Mouse (Mus musculus): Measurements from ENCODE around the gene Hoxb3. TPM values are rescaled to one million over a fixed set of nuclear protein-coding genes. Genes with fewer than 3 reads are reported as not detected.

The Hoxb3 gene
- polyA plus RNA-seq, 1 experiment from 2014 or later = not detected

- Histone ChIP-seq H3K4me2 (replicated peaks) (no peak overlapping the region), H3K27ac (replicated peaks) (no peak overlapping the region), H3K9ac (replicated peaks) (no peak overlapping the region)
Measured at GRCm38 (mm10) chr11:96328605-96329004, 5.5 kb downstream of the Hoxb3 start.

GRCm38 (mm10) chr11:96332105-96332504 is 9.0 kb downstream of the Hoxb3 start:
- no peak overlapping the region for H3K27ac ChIP-seq (replicated peaks)
- H3K9me3 ChIP-seq = no peaks in the 10 kb centered on the region
- H3K9ac ChIP-seq (replicated peaks) = no peak overlapping the region
- no peaks in the 10 kb centered on the region for H3K4me1 ChIP-seq
- no peak overlapping the region for H3K4me3 ChIP-seq
- no peak for ATAC-seq (replicated peaks)
- no peaks in the 10 kb centered on the region for H3K36me3 ChIP-seq
- peaks cover 99% of the 10 kb centered on the region for H3K27me3 ChIP-seq
- WGBS = 0% methylated on average over 8 of the region's 8 CpGs
- H3K4me2 ChIP-seq (replicated peaks) = no peak overlapping the region

More at GRCm38 (mm10) chr11:96328605-96329004, 5.5 kb downstream of the Hoxb3 start:
- Histone ChIP-seq H3K36me3 (no peaks in the 10 kb centered on the region), H3K9me3 (no peaks in the 10 kb centered on the region), H3K27me3 (peaks cover 99% of the 10 kb centered on the region), H3K4me1 (no peaks in the 10 kb centered on the region), H3K4me3 (no peak overlapping the region)
- no peak for ATAC-seq (replicated peaks)
- 8% methylated on average over 8 of the region's 8 CpGs for WGBS

- no peak overlapping the region for H3K4me2 ChIP-seq (replicated peaks)
- no peak for ATAC-seq (replicated peaks)
- peaks cover 99% of the 10 kb centered on the region for H3K27me3 ChIP-seq
- H3K4me3 ChIP-seq = no peak overlapping the region
- no peaks in the 10 kb centered on the region for H3K4me1 ChIP-seq
- no peaks in the 10 kb centered on the region for H3K9me3 ChIP-seq
- 2% methylated on average over 35 of the region's 35 CpGs for WGBS
- H3K27ac ChIP-seq (replicated peaks) = no peak overlapping the region
- H3K9ac ChIP-seq (replicated peaks) = no peak overlapping the region
- H3K36me3 ChIP-seq = no peaks in the 10 kb centered on the region
Measured at GRCm38 (mm10) chr11:96332618-96333032, 9.5 kb downstream of the Hoxb3 start.

- H3K9ac ChIP-seq (replicated peaks) = no peak overlapping the region
- no peak for ATAC-seq (replicated peaks)
- no peak overlapping the region for H3K4me2 ChIP-seq (replicated peaks)
- H3K9me3 ChIP-seq = no peaks in the 10 kb centered on the region
- WGBS = 2% methylated on average over 17 of the region's 17 CpGs
- H3K27ac ChIP-seq (replicated peaks) = no peak overlapping the region
- no peak overlapping the region for H3K4me3 ChIP-seq
- peaks cover 99% of the 10 kb centered on the region for H3K27me3 ChIP-seq
- no peaks in the 10 kb centered on the region for H3K4me1 ChIP-seq
- H3K36me3 ChIP-seq = no peaks in the 10 kb centered on the region
Measured at GRCm38 (mm10) chr11:96333241-96334001, 10.3 kb downstream of the Hoxb3 start.

GRCm38 (mm10) chr11:96334002-96334364 is 10.9 kb downstream of the Hoxb3 start:
- 0% methylated on average over 2 of the region's 2 CpGs for WGBS

GRCm38 (mm10) chr11:96334998-96335397 is 11.9 kb downstream of the Hoxb3 start:
- Histone ChIP-seq H3K4me2 (replicated peaks) (no peak overlapping the region), H3K27ac (replicated peaks) (no peak overlapping the region), H3K36me3 (no peaks in the 10 kb centered on the region), H3K9ac (replicated peaks) (no peak overlapping the region), H3K9me3 (no peaks in the 10 kb centered on the region), H3K27me3 (peaks cover 99% of the 10 kb centered on the region), H3K4me3 (no peak overlapping the region), H3K4me1 (no peaks in the 10 kb centered on the region)
- ATAC-seq (replicated peaks) = no peak
- 13% methylated on average over 3 of the region's 3 CpGs for WGBS

More at GRCm38 (mm10) chr11:96334002-96334364, 10.9 kb downstream of the Hoxb3 start:
- Histone ChIP-seq H3K36me3 (no peaks in the 10 kb centered on the region), H3K27me3 (peaks cover 99% of the 10 kb centered on the region), H3K4me1 (no peaks in the 10 kb centered on the region), H3K9ac (replicated peaks) (no peak overlapping the region), H3K4me2 (replicated peaks) (no peak overlapping the region), H3K27ac (replicated peaks) (no peak overlapping the region), H3K4me3 (no peak overlapping the region), H3K9me3 (no peaks in the 10 kb centered on the region)
- ATAC-seq (replicated peaks) = no peak

- Histone ChIP-seq H3K36me3 (no peaks in the 10 kb centered on the region), H3K27me3 (peaks cover 98% of the 10 kb centered on the region), H3K4me2 (replicated peaks) (no peak overlapping the region), H3K9me3 (no peaks in the 10 kb centered on the region), H3K4me3 (no peak overlapping the region), H3K4me1 (no peaks in the 10 kb centered on the region), H3K27ac (replicated peaks) (no peak overlapping the region), H3K9ac (replicated peaks) (no peak overlapping the region)
- ATAC-seq (replicated peaks) = no peak
- 0% methylated on average over 2 of the region's 2 CpGs for WGBS
Measured at GRCm38 (mm10) chr11:96336597-96336996, 13.5 kb downstream of the Hoxb3 start.

GRCm38 (mm10) chr11:96337026-96337425 is 13.9 kb downstream of the Hoxb3 start:
- Histone ChIP-seq H3K27ac (replicated peaks) (no peak overlapping the region), H3K9me3 (no peaks in the 10 kb centered on the region), H3K9ac (replicated peaks) (no peak overlapping the region), H3K4me1 (no peaks in the 10 kb centered on the region), H3K4me3 (no peak overlapping the region), H3K36me3 (no peaks in the 10 kb centered on the region), H3K27me3 (peaks cover 98% of the 10 kb centered on the region), H3K4me2 (replicated peaks) (no peak overlapping the region)
- ATAC-seq (replicated peaks) = no peak
- WGBS = 3% methylated on average over 6 of the region's 6 CpGs

GRCm38 (mm10) chr11:96338957-96339855 is 16.1 kb downstream of the Hoxb3 start:
- no peaks in the 10 kb centered on the region for H3K36me3 ChIP-seq
- peaks cover 98% of the 10 kb centered on the region for H3K27me3 ChIP-seq
- no peak overlapping the region for H3K4me2 ChIP-seq (replicated peaks)
- H3K4me1 ChIP-seq = no peaks in the 10 kb centered on the region
- no peak overlapping the region for H3K4me3 ChIP-seq
- WGBS = 8% methylated on average over 7 of the region's 7 CpGs
- H3K9ac ChIP-seq (replicated peaks) = no peak overlapping the region
- no peaks in the 10 kb centered on the region for H3K9me3 ChIP-seq
- no peak for ATAC-seq (replicated peaks)
- H3K27ac ChIP-seq (replicated peaks) = no peak overlapping the region

- Histone ChIP-seq H3K4me1 (peaks cover 7% of the 10 kb centered on the region), H3K4me2 (replicated peaks) (no peak overlapping the region), H3K27ac (replicated peaks) (no peak overlapping the region), H3K4me3 (no peak overlapping the region), H3K9ac (replicated peaks) (no peak overlapping the region), H3K36me3 (no peaks in the 10 kb centered on the region), H3K27me3 (peaks cover 98% of the 10 kb centered on the region), H3K9me3 (no peaks in the 10 kb centered on the region)
- no peak for ATAC-seq (replicated peaks)
- under 1% methylated on average over 31 of the region's 36 CpGs for WGBS
Measured at GRCm38 (mm10) chr11:96340698-96341365, 17.7 kb downstream of the Hoxb3 start.

- Histone ChIP-seq H3K4me3 (no peak overlapping the region), H3K4me2 (replicated peaks) (no peak overlapping the region), H3K9ac (replicated peaks) (no peak overlapping the region), H3K27me3 (peaks cover 98% of the 10 kb centered on the region), H3K4me1 (peaks cover 8% of the 10 kb centered on the region), H3K9me3 (no peaks in the 10 kb centered on the region), H3K36me3 (no peaks in the 10 kb centered on the region), H3K27ac (replicated peaks) (no peak overlapping the region)
- no peak for ATAC-seq (replicated peaks)
- under 1% methylated on average over 40 of the region's 40 CpGs for WGBS
Measured at GRCm38 (mm10) chr11:96341701-96342575, 18.8 kb downstream of the Hoxb3 start.
